Mouse (Mus musculus) liver, adult 2 months (tissue): ENCODE data around the gene Col25a1.

Experiments used
- CTCF ChIP-seq: fragments of 200-500 bp; IDR thresholded peaks from 2 replicates; pipeline ENCODE4 v1.5.1; 2011; ENCODE audit warnings: low read depth, low read length, control low read depth
- POLR2A ChIP-seq: fragments of 200-500 bp; IDR thresholded peaks from 2 replicates; pipeline ENCODE4 v1.6.1; 2011; ENCODE audit warnings: low read length, control low read depth; ENCODE audit not compliant: insufficient read depth; ENCODE audit errors: extremely low read depth

GRCm38 (mm10) chr3:130465371-130465770 lies 334.1 kb downstream of the Col25a1 start:
- TF ChIP-seq CTCF: no peak
- TF ChIP-seq POLR2A: no peak
